Mouse (Mus musculus): Measurements from ENCODE around the gene Smox. TPM values are rescaled to one million over a fixed set of nuclear protein-coding genes. Genes with fewer than 3 reads are reported as not detected.

Smox gene
- total and polyA plus RNA-seq, 2 experiments from 2014 or later: 55.4 to 67.9 TPM

DNA sequence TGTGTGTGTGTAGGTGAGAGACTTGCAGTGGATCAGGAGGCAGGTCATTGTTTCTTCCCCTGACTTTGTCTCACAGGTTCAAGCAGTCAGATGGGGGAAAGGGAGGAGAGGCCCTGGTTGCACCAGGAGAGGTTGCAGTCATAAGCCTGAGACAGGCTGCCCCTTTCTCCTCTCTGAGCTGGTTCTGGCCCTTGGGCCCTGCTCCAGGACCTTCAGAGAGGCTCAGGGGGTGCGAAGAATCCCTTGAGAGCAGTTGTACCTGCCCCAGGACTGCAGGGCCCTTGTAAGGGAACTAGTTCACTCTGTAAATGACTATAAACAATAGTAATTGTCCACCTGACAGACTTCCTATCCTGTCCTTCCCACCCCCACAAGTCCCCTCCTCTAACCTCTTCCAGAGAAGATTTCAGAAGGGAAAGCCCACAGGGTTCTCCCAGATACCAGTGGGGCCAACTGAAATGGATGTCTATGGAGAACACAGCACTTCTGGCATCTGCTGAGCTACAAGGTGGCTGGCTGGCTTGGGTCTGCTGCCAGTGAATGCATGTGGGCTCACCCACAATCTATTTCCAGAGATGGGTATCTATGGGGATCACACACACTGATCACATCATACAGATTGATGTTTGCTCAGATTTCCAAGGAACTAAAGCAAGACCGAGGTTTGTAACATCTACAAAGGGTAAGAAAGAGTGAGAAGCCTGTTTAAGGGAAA is 69.1 kb downstream of the Smox start:
- DNase-seq (no peak), ATAC-seq (no peak)
- H3K4me2 ChIP-seq (ENCODE audit: low read depth): no peak overlapping the region
- no peak overlapping the region for H3K4me3 ChIP-seq (ENCODE audit: low read depth, low read length)
- H3K9ac ChIP-seq: no peak overlapping the region
- H3K36me3 ChIP-seq (ENCODE audit: insufficient read depth): no peaks in the 10 kb centered on the region
- no peaks in the 10 kb centered on the region for H3K9me3 ChIP-seq (ENCODE audit: low read length)
- no peaks in the 10 kb centered on the region; the same call in 1 of the 2 replicates for H3K4me1 ChIP-seq (ENCODE audit: insufficient read depth)
- H3K27me3 ChIP-seq (ENCODE audit: insufficient read depth, low read length): peaks cover 50% of the 10 kb centered on the region
- WGBS: 55% methylated on average over 2 of the region's 2 CpGs
- no peak overlapping the region for H3K27ac ChIP-seq (ENCODE audit: low read depth, low read length)
- no peak for TF ChIP-seq CTCF (IDR thresholded peaks at IDR 0.05; ENCODE audit: low read depth)

DNA sequence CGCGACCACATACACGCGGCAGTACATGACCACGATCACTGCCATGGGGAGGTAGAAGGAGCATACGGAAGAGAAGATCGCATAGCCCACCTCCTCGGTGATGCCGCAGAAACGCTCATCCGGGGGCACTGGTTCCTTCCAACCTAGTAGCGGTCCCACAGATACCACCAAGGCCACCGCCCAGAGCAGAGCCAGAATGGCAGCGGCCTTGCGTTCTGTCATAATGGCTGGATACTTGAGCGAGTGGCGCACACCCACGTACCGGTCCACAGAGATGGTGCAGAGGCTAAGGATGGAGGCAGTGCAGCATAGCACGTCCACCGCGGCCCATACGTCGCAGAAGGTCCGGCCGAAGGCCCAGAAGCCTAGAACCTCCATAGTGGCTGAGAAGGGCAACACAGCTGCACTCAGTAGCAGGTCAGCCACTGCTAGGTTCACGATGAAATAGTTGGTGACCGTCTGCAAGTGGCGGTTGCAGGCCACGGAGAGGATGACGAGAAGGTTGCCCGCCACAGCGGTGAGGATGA is 70.1 kb downstream of the Smox start:
- no peak for DNase-seq
- no peaks in the 10 kb centered on the region; the same call in 1 of the 2 replicates for H3K4me1 ChIP-seq (ENCODE audit: insufficient read depth)
- ATAC-seq: no peak
- H3K9me3 ChIP-seq (ENCODE audit: low read length): no peaks in the 10 kb centered on the region
- H3K27ac ChIP-seq (ENCODE audit: low read depth, low read length): no peak overlapping the region
- H3K4me2 ChIP-seq (ENCODE audit: low read depth): peak overlapping the region; percentile 70
- no peak for TF ChIP-seq CTCF (IDR thresholded peaks at IDR 0.05; ENCODE audit: low read depth)
- no peak overlapping the region for H3K9ac ChIP-seq
- H3K27me3 ChIP-seq (ENCODE audit: insufficient read depth, low read length): peaks cover 46% of the 10 kb centered on the region
- WGBS: 7% methylated on average over 33 of the region's 33 CpGs
- peak overlapping the region; percentile 39 for H3K4me3 ChIP-seq (ENCODE audit: low read depth, low read length)
- H3K36me3 ChIP-seq (ENCODE audit: insufficient read depth): no peaks in the 10 kb centered on the region

DNA sequence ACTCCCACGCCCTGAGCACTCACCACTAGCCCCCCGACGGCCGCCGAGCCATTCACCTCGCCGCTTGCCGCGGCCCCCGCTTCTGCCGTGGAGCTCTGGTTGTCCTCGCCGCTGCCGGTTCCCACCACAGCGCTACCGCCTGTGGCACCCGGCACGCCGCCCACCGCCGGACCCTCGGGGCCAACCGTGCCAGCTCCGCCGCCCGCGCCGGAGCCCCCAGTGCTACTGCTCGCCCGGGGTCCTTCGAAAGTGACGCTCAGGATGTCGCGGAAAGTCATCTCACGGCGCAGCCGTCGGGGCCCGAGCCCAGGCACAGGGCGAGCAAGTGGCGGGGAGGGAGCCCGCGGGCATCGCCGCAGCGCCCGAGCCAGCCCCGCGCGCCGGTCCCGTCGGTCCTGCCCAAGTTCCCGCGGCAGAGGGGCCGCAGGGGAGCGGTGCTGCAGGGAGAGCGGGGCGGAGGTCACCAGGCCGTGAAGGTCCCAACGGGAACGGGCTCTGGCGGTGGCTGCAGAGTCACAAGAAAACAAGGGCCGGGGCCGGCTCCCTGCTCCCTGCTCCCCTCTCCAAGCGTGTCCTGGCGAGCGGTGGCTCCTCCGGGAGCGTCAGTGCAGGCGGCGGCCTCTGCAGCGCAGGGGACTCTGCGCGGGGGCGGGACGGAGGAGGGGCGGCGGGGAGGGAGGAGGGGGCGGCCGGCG is 70.7 kb downstream of the Smox start, which contains the start of gene Adra1d:
Gene Adra1d (minus strand): TSS at position 393 of the 695 bp plus-strand sequence.
- H3K9me3 ChIP-seq (ENCODE audit: low read length): no peaks in the 10 kb centered on the region
- H3K36me3 ChIP-seq (ENCODE audit: insufficient read depth): no peaks in the 10 kb centered on the region
- H3K9ac ChIP-seq: peak within 1 kb of the TSS; percentile 45
- no peak for TF ChIP-seq CTCF (IDR thresholded peaks at IDR 0.05; ENCODE audit: low read depth)
- ATAC-seq: peak; percentile 56
- H3K4me1 ChIP-seq (ENCODE audit: insufficient read depth): no peaks in the 10 kb centered on the region; the same call in 1 of the 2 replicates
- H3K27ac ChIP-seq (ENCODE audit: low read depth, low read length): no peak within 1 kb of the TSS
- WGBS: 4% methylated on average over 50 of the region's 82 CpGs
- peak within 1 kb of the TSS; percentile 39 for H3K4me3 ChIP-seq (ENCODE audit: low read depth, low read length)
- peak within 1 kb of the TSS; percentile 70 for H3K4me2 ChIP-seq (ENCODE audit: low read depth)
- no peak for DNase-seq
- H3K27me3 ChIP-seq (ENCODE audit: insufficient read depth, low read length): peaks cover 46% of the 10 kb centered on the region

DNA sequence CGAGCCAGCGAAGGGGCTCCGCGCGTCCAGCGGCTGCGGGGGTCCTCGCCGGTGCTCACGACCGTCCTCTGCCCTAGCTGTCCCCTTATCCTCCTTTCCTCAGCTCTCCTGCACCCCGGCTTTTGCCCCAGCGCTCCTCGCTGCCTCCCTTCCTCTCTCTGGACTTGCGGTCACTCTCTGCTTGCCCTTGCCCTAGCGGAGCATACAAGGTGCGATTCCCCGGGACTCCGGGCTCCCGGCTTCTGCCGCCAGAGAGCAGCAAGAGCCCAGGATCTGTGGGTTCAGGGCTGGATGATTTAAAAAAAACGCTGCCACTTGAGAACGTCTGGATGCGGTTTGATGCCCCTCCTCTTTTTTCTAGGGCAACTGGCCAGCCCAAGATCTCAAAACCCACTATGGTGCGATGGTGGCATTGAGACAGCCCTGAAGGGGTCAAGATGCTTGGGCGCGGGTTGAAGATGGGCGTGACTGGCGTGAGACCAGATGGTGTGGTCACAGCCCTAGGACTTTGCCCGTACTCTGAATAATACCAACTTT is 71.4 kb downstream of the Smox start:
- Histone ChIP-seq H3K4me1 (ENCODE audit: insufficient read depth) (no peaks in the 10 kb centered on the region; the same call in 1 of the 2 replicates), H3K27me3 (ENCODE audit: insufficient read depth, low read length) (peaks cover 46% of the 10 kb centered on the region), H3K9me3 (ENCODE audit: low read length) (no peaks in the 10 kb centered on the region), H3K27ac (ENCODE audit: low read depth, low read length) (no peak overlapping the region), H3K4me2 (ENCODE audit: low read depth) (peak overlapping the region; percentile 70), H3K9ac (peak overlapping the region; percentile 45), H3K4me3 (ENCODE audit: low read depth, low read length) (peak overlapping the region; percentile 39), H3K36me3 (ENCODE audit: insufficient read depth) (no peaks in the 10 kb centered on the region)
- peak; percentile 79 for TF ChIP-seq CTCF (IDR thresholded peaks at IDR 0.05; ENCODE audit: low read depth)
- WGBS: 3% methylated on average over 28 of the region's 30 CpGs
- DNase-seq (peak; percentile 71), ATAC-seq (peak; percentile 78)

Other genes starting within 250 kb of the Smox start
- gene Pank2, start 229.0 kb upstream of the Smox start, total RNA-seq (2014; rRNA removed): 41.9 and 44.9 TPM in 2 replicates
- gene Pank2, start 229.0 kb upstream of the Smox start, polyA plus RNA-seq (2015; fragmentation: Nextera tagmentation; extraction: Ambion mirVana): 28.6 and 33.5 TPM in 2 replicates
- gene Rnf24, start 138.6 kb upstream of the Smox start, total RNA-seq (2014; rRNA removed): 19.5 and 24.4 TPM in 2 replicates
- gene Rnf24, start 138.6 kb upstream of the Smox start, polyA plus RNA-seq (2015; fragmentation: Nextera tagmentation; extraction: Ambion mirVana): 8.7 and 11.8 TPM in 2 replicates
- 0.10 and 0.38 TPM in 2 replicates for gene Adra1d, start 70.8 kb downstream of the Smox start, total RNA-seq (2014; rRNA removed)
- 0.26 and 0.67 TPM in 2 replicates for gene Adra1d, start 70.8 kb downstream of the Smox start, polyA plus RNA-seq (2015; fragmentation: Nextera tagmentation; extraction: Ambion mirVana)

Data from forebrain, postnatal 0 days (tissue).